20 mouse cellular contexts compared by ENCODE assay signal in genomic region chr1:75609264-75609662, GRCm38 (mm10).
DNase-seq lines count a peak whose midpoint lies in the region; ATAC-seq and TF ChIP-seq lines count a peak whose summit lies in the region.
"Had no signal": no experiment of that assay in that cellular context is flagged by ENCODE, and none has a peak within 500 bp of the region (broad histone marks: within the 10 kb centered on the region; RNA-seq: fewer than 3 reads in every experiment).

No protein-coding gene starts in this region.

- no peak for DNase-seq in forebrain, embryonic 10.5 days (ENCODE audit: extremely low spot score, low spot score)
- peak; percentile 24 for DNase-seq in retina, postnatal 1 day
- no peak for DNase-seq in retina, embryonic 14.5 days (ENCODE audit: low spot score)
- peak; percentile 48 for DNase-seq in limb, embryonic 14.5 days (ENCODE audit: low spot score)
- DNase-seq: adrenal gland, postnatal 14 days; B cell, adult 2 months; cerebellum, adult 2 months; cerebellum, postnatal 10 days; gastrocnemius, postnatal 14 days; heart, adult 2 months; heart, postnatal 4 days had no signal

- no peak for TF ChIP-seq POLR2A in limb, embryonic 14.5 days (IDR thresholded peaks at IDR 0.05; ENCODE audit: borderline replicate concordance, extremely low read depth, insufficient read depth, insufficient read length)

- H3K9ac ChIP-seq in forebrain, embryonic 13.5 days, result no peak overlapping the region
- no peak overlapping the region for H3K9ac ChIP-seq in limb, embryonic 14.5 days (ENCODE audit: low read depth, low read length, severe bottlenecking)
- no peak overlapping the region for H3K9ac ChIP-seq in kidney, embryonic 15.5 days
- H3K9ac ChIP-seq: forebrain, embryonic 12.5 days; forebrain, postnatal 0 days; heart, embryonic 13.5 days; hindbrain, embryonic 14.5 days had no signal

- no peaks in the 10 kb centered on the region for H3K36me3 ChIP-seq in forebrain, embryonic 10.5 days (replicated peaks)
- H3K36me3 ChIP-seq in forebrain, embryonic 13.5 days (ENCODE audit: poor library complexity, severe bottlenecking), result no peaks in the 10 kb centered on the region
- H3K36me3 ChIP-seq in limb, embryonic 14.5 days (ENCODE audit: control insufficient read depth, insufficient read depth, low read length), result no peaks in the 10 kb centered on the region
- no peaks in the 10 kb centered on the region for H3K36me3 ChIP-seq in kidney, embryonic 15.5 days
- H3K36me3 ChIP-seq: forebrain, embryonic 12.5 days; heart, embryonic 13.5 days had no signal

- no peaks in the 10 kb centered on the region for H3K27me3 ChIP-seq in forebrain, embryonic 10.5 days (ENCODE audit: poor library complexity, severe bottlenecking)
- H3K27me3 ChIP-seq in forebrain, embryonic 13.5 days, result no peaks in the 10 kb centered on the region
- no peaks in the 10 kb centered on the region for H3K27me3 ChIP-seq in limb, embryonic 14.5 days (ENCODE audit: control insufficient read depth, insufficient read depth, low read length)
- no peaks in the 10 kb centered on the region for H3K27me3 ChIP-seq in kidney, embryonic 15.5 days
- H3K27me3 ChIP-seq: forebrain, embryonic 12.5 days; heart, embryonic 13.5 days had no signal

- H3K4me1 ChIP-seq in forebrain, embryonic 10.5 days, result peaks cover 41% of the 10 kb centered on the region
- peaks cover 27% of the 10 kb centered on the region for H3K4me1 ChIP-seq in forebrain, embryonic 13.5 days
- peaks cover 17% of the 10 kb centered on the region for H3K4me1 ChIP-seq in limb, embryonic 14.5 days (ENCODE audit: control insufficient read depth, insufficient read depth, low read length)
- H3K4me1 ChIP-seq in kidney, embryonic 15.5 days, result no peaks in the 10 kb centered on the region

- H3K27ac ChIP-seq in forebrain, embryonic 10.5 days, result peak overlapping the region; percentile 2; the same call in 1 of the 2 replicates
- no peak overlapping the region for H3K27ac ChIP-seq in forebrain, embryonic 13.5 days
- H3K27ac ChIP-seq in limb, embryonic 14.5 days (replicated peaks; ENCODE audit: low read depth, low read length), result no peak overlapping the region
- no peak overlapping the region for H3K27ac ChIP-seq in kidney, embryonic 15.5 days
- H3K27ac ChIP-seq: heart, adult 2 months; heart, embryonic 13.5 days had no signal

- 78% methylated on average over 9 of the region's 9 CpGs for WGBS in forebrain, embryonic 10.5 days
- WGBS in forebrain, embryonic 13.5 days, result 69% methylated on average over 9 of the region's 9 CpGs
- 33% methylated on average over 9 of the region's 9 CpGs for whole genome bisulfite sequencing in limb, embryonic 14.5 days
- WGBS in kidney, embryonic 15.5 days, result 78% methylated on average over 9 of the region's 9 CpGs

- H3K9me3 ChIP-seq in forebrain, embryonic 10.5 days, result no peaks in the 10 kb centered on the region
- no peaks in the 10 kb centered on the region for H3K9me3 ChIP-seq in forebrain, embryonic 13.5 days (replicated peaks)
- H3K9me3 ChIP-seq in limb, embryonic 14.5 days (ENCODE audit: control insufficient read depth, low read length), result no peaks in the 10 kb centered on the region
- no peaks in the 10 kb centered on the region for H3K9me3 ChIP-seq in kidney, embryonic 15.5 days (replicated peaks)
- H3K9me3 ChIP-seq: forebrain, embryonic 12.5 days; heart, embryonic 13.5 days had no signal

- no peak overlapping the region for H3K4me3 ChIP-seq in forebrain, embryonic 10.5 days
- H3K4me3 ChIP-seq in forebrain, embryonic 13.5 days, result no peak overlapping the region
- no peak overlapping the region for H3K4me3 ChIP-seq in limb, embryonic 14.5 days (replicated peaks; ENCODE audit: low read length)
- H3K4me3 ChIP-seq in kidney, embryonic 15.5 days (replicated peaks), result no peak overlapping the region
- H3K4me3 ChIP-seq: forebrain, embryonic 12.5 days; heart, adult 2 months; heart, embryonic 13.5 days had no signal

- no peak for ATAC-seq in forebrain, embryonic 13.5 days
- peak; percentile 69 for ATAC-seq in limb, embryonic 14.5 days (ENCODE audit: low FRiP score, low read depth)
- ATAC-seq in megakaryocyte progenitor cell, adult 5-6 weeks (replicated peaks; ENCODE audit: poor library complexity), result no peak
- no peak for ATAC-seq in kidney, embryonic 15.5 days (replicated peaks; ENCODE audit: low FRiP score)
- ATAC-seq: activated CD4-positive, CD25-positive, alpha-beta regulatory T cell, adult 4 months; CD4-positive, CD25-positive, alpha-beta regulatory T cell, adult 4 months had no signal

- no peak overlapping the region for H3K4me2 ChIP-seq in forebrain, embryonic 13.5 days
- H3K4me2 ChIP-seq in limb, embryonic 14.5 days (replicated peaks; ENCODE audit: low read depth, low read length, severe bottlenecking), result no peak overlapping the region
- H3K4me2 ChIP-seq in kidney, embryonic 15.5 days, result no peak overlapping the region
- H3K4me2 ChIP-seq: forebrain, embryonic 12.5 days; heart, embryonic 13.5 days; hindbrain, embryonic 14.5 days had no signal

Comparison
In these comparisons a context has a peak if more than half of its experiments do, and no peak if none do; other contexts are left out.
1. DNase-seq: peak in retina, postnatal 1 day (single experiment) and limb, embryonic 14.5 days (single experiment); none in forebrain, embryonic 10.5 days (single experiment) and retina, embryonic 14.5 days (single experiment).